Mouse (Mus musculus) ES-CJ7 (cell line): ENCODE results near the gene Scgb1a1.
"Not testable (repeated sequence)": the region's sequence is repeated elsewhere in the genome, so short reads cannot be mapped to it uniquely, and the experiment has no call there.

Source experiments
- DNase-seq: peaks from one replicate; pipeline ENCODE4 v3.0.0; 2011; ENCODE audit warnings: low read depth, low spot score

Scgb1a1 gene

DNA sequence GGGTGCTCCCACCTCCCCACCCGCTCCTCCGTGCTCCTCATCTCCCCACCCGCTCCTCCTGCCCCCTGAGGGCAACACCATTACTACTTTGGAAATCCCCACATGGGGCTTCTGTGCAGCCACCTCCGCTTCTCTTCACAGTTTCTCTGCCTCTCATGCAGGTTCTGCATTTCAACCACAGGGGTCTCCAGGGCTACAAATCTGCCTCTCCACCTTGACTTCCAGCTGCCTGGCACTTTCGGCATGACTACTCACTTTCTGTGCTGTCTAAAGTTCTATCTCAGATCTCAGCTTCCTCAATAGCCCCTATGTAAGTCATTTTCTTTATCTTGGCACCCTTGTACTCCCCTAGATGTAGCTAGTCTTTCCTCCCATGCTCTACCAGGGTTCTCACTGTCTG, 20.5 kb downstream of the Scgb1a1 start:
- DNase-seq = no peak

DNA sequence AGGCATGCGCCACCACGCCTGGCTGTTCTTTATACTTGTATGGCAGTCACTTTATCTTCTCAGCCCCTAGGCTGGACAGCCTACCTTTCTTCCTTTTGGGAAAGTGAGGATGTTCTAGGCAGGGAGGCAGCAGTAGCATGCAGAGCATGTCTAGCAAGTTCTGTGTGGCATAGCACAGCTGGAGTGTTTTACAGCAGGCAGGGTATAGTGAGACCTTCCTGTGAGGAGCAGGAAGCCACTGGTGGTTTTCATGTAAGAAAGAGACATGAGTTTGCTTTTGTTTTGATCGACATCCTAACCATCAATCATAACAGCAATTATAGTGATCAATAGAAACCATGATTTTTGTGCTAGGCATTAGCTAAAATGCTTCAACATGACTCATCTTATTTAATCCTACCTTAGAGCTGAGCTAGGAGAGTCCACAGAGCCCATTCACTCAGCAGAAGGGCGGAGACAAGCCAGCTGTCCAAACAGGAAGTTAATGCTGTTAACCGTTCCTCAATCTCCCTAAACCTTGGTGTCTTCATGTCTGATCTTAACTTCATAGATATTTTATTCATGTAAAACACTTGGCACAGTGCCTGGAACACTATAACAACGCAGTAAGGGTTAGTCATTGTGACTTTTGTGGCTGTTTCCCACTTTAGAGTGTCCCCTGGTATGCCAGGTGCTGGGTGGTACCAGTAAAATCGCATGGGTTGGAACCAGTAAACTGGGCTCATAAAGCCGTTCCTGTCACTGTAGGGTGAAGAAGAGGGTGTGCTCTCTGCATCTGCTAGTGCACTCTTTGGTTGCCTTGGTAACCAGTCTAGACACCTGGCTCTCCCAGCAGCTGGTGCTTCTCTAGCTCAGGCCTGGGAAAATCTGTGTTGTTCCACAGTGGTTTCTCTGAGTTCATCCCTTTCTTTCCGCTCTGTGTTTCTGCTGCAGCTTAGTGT, 21.9 kb downstream of the Scgb1a1 start:
- peak; percentile 27 for DNase-seq

DNA sequence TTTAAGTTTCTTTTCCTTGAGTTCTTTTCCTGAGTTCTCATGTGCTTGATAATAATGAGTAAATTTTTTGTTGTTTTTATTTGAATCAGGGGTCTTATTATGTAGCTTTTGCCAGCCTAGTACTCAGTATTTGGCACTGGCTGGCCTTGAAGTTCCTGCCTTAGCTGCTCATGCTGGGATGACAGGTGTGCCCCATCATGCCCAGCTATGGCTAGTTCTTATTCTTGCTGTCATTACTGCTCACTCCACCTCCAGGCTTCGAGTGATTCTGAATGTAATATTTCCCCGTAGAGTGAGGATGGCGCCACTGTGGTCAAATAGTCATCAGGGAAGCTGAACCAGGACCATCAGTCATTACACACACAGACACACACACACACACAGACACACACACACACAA, 23.9 kb downstream of the Scgb1a1 start:
- DNase-seq = no peak

DNA sequence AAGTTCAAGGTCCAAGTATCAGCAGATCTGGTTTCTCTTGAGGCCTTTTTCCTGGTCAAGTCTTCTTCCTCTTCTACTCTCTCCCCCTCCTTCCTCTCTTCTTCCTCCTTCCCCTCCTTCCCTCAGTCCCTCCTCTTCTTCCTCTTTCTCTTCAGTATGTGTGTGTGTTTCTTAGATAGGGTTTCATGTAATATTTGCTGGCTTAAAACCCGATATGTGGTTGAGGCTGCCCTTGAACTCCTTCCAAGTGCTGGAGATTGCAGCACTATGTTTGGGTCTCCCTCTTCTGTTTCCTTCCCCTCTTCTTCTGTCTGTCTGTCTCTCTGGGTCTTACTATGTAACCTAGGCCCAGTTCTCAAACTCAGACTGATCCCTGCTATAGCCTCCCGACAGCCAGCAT, 24.9 kb downstream of the Scgb1a1 start:
- DNase-seq = no peak

DNA sequence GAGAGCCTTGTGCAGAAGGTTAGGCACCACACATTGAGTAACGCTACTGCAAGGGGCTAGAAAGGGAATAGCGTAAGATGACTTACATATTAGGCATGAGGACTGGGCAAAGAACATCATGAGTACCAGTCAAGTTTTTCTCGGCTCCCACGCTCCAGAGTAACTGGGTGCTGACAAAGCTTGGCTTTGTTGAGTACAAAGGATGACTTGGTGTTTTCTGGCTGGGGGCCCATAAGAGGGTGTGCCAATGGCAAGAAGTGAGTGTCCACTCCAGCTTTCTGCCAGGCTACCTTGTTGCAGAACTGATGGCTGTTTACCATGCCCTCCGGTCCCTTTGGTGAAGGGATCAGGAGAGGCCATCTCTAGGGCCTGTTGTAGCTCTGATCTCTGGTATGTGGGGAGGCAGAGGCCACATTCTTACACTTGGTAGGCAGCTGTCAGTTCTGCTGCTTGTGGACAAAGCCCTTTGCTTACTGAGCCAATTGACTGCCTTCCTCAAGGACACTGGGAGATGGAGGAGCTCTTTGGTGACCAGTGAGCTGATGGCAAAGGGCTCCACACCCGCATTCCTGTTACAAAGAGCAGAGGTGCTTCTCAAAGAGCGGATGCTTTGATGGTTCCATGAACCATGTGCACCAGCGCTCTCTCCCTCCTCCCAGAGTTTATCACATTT, 26.4 kb downstream of the Scgb1a1 start:
- no peak for DNase-seq

DNA sequence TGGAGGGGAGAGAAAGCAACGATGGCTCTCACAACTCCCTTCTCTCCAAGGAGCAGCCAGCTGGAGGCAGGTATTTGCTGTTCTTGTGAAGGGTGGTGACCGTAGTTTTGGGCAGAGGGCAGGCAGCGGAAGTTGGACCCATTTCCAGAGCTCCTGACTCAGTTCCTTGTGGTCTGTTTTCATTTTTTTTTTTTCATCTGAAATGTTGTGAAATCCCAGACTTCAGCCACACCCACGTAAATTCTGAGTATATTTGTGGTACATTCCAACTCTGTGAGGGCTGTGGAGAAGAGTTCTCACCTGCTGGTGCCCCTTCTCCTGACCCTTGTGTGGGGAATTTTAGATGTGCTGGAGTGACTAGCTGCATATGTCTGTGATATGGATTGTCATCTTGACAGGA, 27.7 kb downstream of the Scgb1a1 start:
- no peak for DNase-seq

DNA sequence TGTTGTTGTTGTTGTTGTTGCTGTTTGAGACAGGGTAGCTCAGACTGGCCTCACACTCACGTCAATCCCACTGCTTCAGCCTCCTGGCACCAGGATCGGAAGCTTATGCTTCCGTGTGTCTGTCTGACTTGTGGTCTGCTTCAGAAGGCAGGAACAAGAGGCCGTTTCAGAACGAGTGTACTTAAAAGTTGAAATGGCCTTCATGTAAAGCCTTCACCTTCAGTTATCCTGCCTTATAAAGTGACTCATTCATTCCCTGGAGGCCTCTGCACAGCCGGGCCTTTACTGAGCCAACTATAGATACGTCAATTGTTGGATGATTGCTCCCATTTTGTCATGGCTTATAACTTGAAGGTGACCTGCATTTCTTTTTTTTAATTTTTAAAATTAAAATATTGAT, 28.4 kb downstream of the Scgb1a1 start:
- DNase-seq = no peak

DNA sequence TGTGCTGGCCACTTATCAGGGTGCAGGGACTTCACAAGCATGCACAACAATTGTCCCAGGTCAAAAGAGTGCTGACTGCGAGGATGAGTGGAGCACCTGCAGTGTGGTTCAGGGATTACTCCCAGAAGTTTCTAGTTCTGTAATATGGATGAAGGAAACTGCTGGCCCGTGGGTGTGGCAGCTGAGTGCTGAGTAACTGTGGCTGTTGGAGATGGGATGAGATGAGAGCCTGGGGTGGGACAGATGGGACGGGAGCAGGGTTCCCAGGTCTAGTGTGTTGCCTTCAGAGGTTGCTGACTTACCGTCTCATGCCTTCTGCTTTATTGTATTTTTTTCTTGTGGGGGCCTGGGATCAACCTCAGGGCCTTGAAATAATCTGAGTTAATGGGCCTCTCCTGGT, 28.8 kb downstream of the Scgb1a1 start:
- no peak for DNase-seq

DNA sequence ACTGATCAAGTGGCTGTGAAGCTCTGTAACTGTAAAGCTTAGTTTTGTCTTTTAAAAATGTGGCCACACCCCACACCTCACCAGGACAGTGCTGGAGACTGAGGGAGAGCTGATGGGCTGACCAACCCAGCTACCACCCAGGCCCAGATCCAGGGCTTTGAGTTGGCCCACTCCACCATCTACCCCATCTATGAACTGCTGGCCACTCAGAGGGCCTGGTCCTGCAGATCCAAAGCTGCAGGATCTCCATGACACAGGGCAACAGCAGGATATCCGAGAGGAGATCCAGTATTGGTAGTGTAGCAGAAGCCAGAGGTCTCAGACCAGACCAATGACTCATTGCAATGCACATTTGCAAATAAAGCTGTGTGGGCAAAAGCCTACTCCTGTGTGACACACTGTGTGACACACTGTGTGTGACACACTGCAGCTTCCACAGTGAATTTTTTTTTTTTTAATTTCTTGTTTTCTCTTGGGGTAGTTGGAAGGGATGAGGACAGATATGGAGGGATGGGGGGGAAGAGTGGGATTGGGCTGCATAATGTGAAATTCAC, 29.4 kb downstream of the Scgb1a1 start:
- no peak for DNase-seq

DNA sequence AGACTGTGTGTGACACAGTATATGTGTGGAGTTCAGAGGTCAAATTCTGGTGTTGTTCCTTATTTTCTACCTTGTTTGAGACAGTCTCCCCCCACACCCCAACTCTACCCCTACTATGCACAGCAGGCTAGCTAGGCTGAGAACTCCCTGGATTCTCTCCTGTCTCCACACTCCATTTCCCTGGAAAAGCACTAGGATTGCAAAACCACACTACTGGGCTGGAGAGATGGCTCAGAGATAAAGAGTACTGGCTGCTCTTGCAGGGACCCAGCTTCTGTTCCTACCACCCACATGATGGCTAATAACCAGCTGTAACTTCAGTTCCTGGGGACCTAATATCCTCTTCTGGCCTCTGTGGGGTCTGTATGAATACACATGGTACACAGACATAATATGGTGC, 30.1 kb downstream of the Scgb1a1 start:
- no peak for DNase-seq

DNA sequence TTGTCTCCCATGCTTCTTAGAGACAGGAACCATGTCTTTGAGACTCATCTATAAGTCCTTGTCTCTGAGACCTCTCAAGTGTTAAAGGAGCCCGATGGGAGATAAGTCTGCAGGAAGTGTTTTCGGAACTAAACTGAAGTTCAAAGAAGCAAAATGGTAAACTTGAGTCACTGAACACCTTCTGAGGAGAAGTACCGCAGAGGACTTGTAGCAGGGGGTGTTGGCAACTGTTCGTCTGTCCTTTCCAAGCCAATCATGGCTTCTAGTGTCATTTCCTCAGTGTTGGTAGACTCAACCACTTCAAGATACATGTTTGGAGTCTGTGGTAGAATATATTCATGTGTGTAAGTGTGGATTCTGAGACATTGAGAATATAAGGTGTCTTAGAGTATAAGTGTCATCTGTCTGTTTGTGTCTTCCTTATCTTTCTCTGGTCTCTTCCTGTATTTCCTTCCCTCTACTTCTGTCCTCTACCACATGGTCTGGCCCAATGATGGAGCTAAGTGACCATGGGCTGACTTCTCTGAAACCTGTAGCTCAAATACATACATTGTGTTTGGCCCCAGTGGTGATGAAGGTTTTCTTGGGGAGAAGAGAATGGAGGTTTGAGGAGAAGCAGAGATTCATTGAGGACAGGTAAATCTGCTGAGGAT, 31.9 kb downstream of the Scgb1a1 start:
- DNase-seq = no peak

DNA sequence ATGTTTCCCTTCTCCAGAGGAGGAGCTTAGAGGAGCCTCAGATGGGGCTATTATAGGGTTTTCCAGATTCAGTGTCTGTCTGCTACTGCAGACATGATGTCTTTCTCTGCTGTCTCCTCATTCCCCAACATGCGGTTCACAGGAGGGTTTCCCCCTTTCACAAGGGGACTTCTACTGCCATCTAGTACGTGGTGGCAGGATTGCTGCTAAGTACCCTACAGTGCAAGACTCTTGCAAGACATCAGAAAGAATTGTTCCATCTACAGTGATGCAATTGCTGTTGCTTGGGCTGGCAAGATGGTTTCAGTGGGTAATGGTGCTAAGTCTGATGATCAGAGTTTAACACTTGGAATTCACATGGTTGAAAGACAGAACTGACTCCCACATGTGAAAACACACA, 32.6 kb downstream of the Scgb1a1 start:
- peak; percentile 36 for DNase-seq

DNA sequence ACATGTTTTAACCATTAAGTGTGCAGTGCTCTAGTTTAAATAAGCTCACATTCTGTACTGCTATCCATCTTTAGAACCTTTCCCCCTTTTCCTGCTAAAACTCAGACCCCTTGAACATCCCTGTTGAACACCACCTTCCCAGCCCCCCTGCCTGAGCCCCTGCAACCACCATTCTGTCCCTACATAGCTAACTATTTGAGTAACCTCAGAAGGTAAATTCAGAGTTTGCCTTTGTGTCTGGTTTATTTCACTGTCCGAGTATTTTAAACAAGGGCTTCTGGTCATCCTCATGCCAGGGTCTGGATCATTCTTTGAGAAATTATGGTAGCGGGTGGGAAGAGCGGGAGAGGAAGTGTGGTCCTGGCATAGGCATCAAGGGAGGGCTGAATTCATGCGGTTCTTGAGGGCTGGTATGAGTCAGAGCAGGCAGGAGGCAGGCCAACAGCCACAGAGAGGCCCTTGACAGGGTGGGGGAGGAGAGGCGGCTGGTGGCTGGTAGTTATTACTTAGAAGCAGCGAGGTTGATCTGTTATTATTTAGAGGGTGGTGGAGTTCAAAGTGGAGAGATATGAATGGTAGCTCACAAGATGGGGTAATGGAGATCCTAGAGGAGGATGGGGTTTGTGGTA, 34.8 kb downstream of the Scgb1a1 start:
- DNase-seq = no peak

DNA sequence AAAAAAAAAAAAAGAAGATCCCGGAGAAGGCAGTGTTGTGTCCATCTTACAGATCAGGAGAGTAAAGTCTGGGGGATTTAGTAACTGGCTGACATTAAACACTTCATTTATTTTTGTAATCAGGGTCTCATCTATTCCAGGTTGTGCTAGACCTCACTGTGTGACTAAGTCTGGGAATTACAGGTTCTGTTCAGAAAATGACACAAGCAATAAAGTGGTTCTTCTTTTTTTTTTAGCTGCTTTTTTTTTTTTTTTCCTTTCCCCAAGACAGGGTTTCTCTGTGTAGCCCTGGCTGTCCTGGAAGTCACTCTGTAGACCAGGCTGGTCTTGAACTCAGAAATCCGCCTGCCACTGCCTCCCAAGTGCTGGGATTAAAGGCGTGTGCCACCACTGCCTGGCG, 35.8 kb downstream of the Scgb1a1 start:
- DNase-seq = not testable (repeated sequence)

DNA sequence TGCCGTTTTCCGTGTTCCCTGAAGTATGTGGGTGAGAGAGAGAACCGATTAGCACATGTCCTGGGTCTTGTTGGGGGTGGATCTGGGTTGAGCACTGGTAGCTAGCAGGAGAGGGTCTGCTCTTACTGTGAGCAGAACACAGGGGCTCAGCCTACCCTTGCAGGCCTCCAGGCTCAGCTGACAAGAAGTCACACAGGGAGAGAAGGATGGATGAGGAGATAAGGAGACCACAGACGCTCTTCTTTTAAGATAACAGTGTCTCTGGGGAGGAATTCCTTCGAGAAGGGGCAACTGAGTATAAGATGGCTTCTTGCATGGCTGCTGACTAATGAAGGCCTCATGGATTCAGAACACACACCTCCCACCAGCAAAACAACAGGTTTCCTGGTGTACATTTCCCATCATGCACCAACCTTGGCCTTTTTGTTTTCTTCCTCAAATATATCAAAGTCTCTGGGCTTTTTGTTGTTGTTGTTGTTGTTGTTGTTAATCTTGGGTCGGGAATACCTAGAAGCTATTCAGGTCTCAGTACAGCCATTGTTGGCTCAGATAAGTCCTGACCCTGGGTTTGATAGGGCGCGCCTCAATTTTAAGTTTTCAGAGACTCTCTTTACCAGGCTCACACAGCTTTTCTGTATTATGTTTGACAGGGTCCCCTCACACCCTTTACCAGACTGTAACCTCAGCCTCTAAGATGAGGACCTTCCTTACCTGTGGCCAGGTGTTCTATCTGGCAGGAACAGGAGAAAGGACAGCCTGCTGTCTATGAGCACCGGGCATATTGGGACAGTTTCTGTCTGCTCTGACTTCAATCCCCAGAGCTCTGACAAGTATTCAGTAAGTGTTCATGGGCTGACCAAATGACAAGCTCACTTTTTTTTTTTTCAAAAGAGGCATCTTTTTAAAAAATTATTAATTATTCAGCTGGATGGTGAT, 37.2 kb downstream of the Scgb1a1 start:
- DNase-seq = no peak

DNA sequence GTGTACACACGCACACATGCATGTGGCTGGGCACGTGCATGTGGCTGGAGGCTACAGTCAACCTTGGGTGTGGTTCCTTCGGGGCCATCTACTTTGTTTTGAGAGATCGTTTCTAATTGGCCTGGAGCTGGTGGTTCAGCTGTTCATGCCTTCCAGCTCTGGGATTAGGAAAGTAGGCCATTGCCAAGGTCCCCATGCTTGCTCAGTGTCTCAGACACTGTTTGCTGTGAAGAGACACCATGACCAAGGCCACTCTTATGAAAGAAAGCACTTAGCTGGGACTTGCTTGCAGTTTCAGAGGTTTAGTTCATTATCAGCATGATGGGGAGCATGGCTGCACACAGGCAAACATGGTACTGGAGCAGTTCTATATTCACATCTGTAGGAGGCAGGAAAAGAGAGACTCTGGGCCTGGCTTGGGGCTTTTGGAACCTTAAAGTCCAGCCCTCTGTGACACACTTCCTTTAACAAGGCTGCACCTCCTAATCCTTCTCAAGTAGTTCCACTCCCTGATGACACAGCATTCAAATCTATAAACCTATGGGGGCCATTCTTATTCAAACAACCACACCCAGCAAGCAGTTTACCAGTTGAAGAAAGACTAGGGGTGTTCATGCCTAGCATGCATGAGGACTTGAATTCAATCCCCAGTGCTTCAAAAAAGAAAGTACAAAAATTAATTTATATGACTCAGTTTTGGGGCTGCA, 38.6 kb downstream of the Scgb1a1 start:
- DNase-seq = peak; percentile 40

DNA sequence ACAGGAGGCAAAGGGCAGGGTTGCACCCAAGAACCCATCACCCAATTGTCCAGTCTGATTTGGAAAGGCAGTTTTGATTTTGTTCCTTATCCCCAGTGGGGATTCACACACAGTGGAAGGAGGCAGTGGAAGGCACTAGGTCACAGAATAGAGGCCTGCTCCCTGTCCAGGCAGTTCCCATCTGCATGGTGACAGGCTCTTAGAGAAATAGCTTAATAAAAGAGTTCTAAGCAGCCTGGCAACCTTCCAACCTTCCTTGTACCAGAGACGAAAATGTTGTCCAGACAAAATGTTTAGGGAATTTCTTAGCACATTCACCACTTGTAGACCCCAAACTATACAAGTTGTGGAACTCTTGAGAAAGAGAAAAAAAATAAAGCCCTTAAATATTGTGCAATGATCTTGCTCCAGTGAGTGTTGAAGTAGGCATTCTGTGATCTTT, 39.8 kb downstream of the Scgb1a1 start:
- DNase-seq = no peak

DNA sequence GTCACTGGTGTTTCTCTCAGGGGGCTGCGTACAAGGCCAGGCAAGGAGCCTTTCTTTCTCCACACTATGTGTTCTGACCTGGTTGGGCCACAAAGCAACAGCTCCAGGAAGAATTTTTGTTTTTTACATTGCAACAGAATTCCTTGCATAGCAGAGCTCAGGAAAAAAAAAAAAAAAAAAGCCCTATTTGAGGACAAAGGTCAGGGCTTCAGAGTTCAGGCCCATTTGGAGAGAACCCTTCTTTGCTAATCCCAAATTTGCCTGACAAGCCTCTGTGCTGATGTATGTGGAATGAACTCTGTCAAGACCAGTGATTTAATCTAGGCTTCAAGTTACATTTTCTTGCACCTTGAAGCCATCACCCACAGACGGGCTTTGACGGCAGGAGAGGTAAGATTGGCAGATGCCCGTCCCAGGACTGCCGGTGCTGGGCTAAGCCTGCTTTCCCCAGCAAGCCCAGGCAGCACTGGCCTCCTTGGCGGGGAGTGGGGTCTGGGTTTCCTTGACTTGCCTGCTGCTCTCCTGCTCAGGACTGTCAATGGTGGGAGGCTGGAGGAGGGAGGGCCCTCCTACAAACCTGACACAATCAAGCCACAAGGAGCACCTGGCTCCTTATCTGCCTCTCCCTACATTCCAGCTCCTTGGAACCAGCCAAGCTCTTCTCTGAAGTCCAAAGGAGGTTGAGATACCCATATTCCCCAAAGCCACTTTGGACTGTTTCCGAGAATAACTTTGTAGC, 40.4 kb downstream of the Scgb1a1 start:
- no peak for DNase-seq

DNA sequence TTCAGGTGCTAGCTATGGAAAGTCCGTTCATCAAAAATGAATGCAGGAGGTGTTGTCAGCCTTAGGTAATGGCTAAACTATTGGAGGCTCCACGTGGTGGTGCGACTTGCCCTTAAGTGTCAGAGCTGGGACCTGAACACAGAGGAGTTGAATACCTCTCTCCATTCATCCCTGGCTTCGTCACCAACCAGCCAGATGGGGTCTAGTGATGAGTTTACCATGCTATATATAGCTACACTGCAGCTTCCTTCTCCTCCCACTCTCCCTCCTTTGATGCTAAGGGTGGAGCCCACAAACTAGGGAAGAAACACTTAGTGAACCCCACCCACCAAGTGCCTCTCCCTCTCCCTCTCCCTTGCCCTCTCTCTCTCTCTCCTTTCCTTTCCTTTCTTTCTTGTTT, 43.5 kb downstream of the Scgb1a1 start:
- DNase-seq = peak; percentile 46
